Mouse (Mus musculus): ENCODE measurements at regions not wholly inside any gene's neighbourhood (a gene's known extent, or its start where the extent isn't known, plus 50 kb on each side); places are given as distances from the start of the nearest gene placed in this dataset.

DNA sequence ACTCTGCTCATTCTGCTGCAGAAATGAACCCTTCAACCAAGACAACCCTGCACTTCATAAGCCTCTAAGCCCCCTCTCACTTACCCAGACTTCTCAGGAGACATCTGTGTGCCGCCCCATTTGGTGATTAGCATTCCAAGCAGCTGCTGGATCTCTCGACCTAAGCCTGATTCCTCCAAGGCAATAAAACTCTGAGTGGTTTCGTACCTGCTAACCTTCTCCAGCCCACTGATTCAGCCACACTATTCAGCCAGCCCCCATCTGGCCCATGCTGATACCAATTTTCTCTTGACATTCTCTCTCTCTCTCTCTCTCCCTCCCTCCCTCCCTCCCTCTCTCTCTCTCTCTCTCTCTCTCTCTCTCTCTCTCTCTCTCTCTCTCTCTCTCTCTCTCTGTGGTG is 88.2 kb downstream of the Zmat3 start:
- Histone ChIP-seq H3K9me3 (replicated peaks; ENCODE audit: control insufficient read depth, low read length) (no peaks in the 10 kb centered on the region), H3K4me1 (ENCODE audit: control insufficient read depth, insufficient read depth, low read length) (no peaks in the 10 kb centered on the region), H3K4me2 (ENCODE audit: low read length) (no peak overlapping the region), H3K4me3 (ENCODE audit: low read depth, low read length) (no peak overlapping the region), H3K9ac (ENCODE audit: low read length) (no peak overlapping the region), H3K27me3 (replicated peaks; ENCODE audit: control insufficient read depth, insufficient read depth, low read length) (no peaks in the 10 kb centered on the region), H3K27ac (ENCODE audit: low read depth, low read length) (no peak overlapping the region), H3K36me3 (ENCODE audit: control insufficient read depth, insufficient read depth, low read length) (no peaks in the 10 kb centered on the region)
- 38% methylated on average over 3 of the region's 3 CpGs for WGBS
- ATAC-seq (no peak), DNase-seq (ENCODE audit: low spot score) (no peak)

DNA sequence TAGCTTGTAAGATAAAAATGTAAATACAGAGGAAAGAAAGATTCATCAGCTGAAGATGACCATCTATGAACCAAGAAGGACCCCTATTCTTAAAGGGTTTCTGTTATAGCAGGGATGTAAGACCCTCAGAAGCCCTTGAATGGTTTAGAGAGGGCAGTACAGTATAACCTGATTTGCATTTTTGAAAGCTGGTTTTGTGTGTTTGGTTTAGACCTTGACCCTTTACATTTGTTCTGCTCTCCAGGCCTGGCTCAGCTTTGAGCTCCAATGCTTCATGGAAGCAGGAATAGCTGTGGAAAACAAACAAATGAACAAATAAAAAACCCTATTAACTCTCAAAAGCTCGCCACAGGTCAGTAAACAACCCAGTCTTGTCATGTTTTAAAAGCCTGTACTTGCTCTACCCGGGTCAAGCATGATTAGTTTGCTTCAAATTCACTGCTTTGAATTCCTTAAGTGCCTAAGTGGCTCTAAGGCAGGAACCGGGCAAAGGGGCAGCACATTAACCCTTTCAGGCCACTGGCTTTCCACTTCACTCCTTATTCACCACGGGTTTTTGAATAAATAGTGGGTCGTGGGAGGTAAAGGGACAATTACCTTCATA is 100.1 kb downstream of the Zmat3 start:
- Histone ChIP-seq H3K9ac (ENCODE audit: low read length) (no peak overlapping the region), H3K4me3 (ENCODE audit: low read depth, low read length) (no peak overlapping the region), H3K27me3 (replicated peaks; ENCODE audit: control insufficient read depth, insufficient read depth, low read length) (no peaks in the 10 kb centered on the region), H3K9me3 (replicated peaks; ENCODE audit: control insufficient read depth, low read length) (no peaks in the 10 kb centered on the region), H3K4me1 (ENCODE audit: control insufficient read depth, insufficient read depth, low read length) (no peaks in the 10 kb centered on the region), H3K36me3 (ENCODE audit: control insufficient read depth, insufficient read depth, low read length) (no peaks in the 10 kb centered on the region), H3K27ac (ENCODE audit: low read depth, low read length) (no peak overlapping the region), H3K4me2 (ENCODE audit: low read length) (no peak overlapping the region)
- ATAC-seq (peak; percentile 48; the same call in 1 of the 2 replicates), DNase-seq (ENCODE audit: low spot score) (peak; percentile 27)
- WGBS = 1% methylated on average over 5 of the region's 5 CpGs

Data from forebrain, embryonic 14.5 days (tissue).